Mouse (Mus musculus) kidney, adult 11 months (tissue): ENCODE measurements around the gene Kpna3.
A peak's percentile ranks its signal among the peaks of the same experiment; 100 is the strongest.
"Not testable (repeated sequence)": the region's sequence is repeated elsewhere in the genome, so short reads cannot be mapped to it uniquely, and the experiment has no call there.

ENCODE experiments used
- DNase-seq: peaks from one replicate; pipeline ENCODE4 v3.0.0; 2022

The Kpna3 gene

DNA sequence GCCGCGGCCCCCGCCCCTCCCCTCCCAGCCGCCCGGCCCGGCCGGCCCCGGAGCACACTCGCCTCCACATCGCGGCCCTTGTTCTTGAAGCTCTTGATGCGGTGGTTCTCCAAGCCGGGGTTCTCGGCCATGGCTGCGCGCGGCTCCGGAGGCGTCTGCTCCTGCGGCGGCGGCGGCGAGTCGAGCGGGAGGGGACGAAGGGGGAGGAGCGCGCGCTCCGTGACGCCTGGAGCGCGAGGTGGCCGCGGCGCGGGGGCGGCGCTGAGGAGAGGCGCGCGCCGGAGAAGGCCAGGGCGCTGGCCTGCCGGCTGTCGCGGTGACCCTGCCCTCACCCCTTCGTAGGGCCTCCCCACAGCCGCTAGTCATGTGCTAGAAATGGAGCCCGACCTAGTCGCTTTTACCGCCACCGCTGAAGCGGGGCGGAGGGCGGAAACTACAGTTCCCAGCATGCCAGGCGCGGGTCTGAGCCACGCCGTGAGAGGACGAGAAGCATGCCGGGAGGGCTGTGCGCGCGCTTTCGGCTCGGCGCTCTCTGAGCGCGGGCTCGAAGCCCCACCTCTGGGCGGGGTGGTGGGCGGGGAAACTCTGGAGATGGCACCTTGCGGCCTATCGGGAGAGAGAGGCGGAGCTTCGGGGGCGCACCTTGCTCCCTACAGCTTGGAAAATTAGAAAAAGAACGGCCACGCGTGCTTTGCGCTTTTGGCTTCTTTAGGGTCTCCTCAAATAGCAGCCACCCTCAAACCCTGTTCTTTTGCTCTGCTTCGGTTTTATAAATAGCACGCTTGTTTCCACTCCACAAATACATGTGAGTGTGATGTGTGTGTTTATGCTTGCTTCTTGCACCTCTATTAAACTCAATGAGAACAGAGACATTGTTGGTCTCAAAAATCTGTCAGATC lies at the start of gene Kpna3:
Kpna3 (minus strand) TSS at position 214 of the 899 bp plus-strand sequence.
- peak; percentile 99 for DNase-seq

DNA sequence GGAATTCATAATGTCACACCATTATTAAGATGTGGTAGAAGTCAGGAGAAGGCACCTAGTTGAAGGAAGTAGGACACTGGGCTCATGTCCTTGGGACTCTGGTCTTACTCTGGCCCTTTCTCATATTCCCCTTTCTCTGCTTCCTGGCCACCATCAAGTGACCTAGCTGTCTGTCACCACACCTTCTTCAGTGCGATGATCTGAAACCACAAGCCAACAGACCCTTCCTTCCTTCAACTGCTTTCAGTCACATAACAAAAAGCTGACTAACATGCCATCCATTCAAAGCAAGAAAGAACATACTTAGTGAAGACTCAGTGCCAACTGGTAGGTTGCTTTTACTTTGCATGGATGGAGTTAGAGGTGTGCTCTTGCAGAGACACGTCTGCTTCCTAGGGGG lies 20.7 kb upstream of the Kpna3 start:
- DNase-seq, result no peak

DNA sequence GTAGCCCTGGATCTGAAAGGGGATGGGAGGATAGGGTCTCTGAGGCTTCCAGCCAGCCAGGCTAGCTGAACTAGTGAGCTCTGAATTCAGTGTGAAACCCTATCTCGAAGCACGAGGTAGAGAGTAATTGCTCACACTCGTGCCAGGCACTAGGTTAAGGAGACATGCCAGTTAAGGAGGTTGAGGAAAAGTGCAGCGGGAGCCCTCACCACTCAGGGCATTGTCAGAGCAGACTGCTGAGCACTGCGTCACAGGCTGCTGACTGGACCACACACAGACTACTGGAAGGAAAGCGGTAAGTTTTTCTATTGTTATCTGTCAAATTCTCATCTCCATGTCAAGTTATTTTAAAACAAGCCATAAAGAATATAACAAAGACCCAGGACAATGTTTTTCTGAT lies 17.8 kb upstream of the Kpna3 start:
- no peak for DNase-seq

DNA sequence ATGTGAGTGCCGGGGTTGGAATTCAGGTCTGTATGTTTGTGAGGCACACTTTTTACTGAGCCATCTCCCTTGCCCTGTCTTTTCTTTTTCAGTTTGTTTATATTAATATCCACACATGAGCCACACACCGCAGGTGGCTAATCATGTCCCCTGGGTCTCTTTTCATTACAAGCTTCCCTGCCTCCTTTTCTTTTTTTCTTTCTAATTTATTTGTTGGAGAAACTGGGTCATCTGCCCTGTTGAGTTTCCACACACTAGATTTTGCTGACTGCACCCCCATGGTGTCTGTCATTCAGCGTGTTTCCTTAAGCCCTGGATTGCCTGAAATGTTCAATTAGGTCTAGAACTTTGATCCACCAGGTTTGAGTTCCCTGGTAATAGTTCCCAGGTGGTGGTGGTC lies 15.9 kb upstream of the Kpna3 start:
- DNase-seq, result no peak

DNA sequence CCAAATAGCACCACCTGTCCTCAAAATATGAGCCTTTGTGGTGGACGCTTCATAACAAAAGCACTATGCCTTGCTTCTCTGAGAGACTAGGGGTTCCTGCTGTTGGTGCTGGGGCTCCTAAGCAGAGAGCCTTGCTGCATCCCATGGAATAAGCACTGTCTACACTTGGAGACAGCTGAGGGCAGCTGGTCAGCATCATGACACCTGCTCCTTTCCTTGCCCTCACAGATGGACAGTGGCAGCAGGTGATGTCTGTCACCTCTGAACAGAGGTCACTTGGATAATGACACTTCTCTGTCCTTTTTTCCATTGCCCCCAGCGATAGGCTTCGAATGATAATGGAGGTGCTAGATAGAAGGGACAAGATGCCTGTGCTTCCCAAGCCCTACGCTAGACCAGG lies 13.4 kb upstream of the Kpna3 start:
- no peak for DNase-seq

GRCm38 (mm10) chr14:61452481-61452880 lies 12.8 kb upstream of the Kpna3 start:
- no peak for DNase-seq

GRCm38 (mm10) chr14:61447775-61448174 lies 8.1 kb upstream of the Kpna3 start:
- no peak for DNase-seq

GRCm38 (mm10) chr14:61439141-61439660 lies 473 bp downstream of the Kpna3 start:
- DNase-seq, result peak; percentile 43

DNA sequence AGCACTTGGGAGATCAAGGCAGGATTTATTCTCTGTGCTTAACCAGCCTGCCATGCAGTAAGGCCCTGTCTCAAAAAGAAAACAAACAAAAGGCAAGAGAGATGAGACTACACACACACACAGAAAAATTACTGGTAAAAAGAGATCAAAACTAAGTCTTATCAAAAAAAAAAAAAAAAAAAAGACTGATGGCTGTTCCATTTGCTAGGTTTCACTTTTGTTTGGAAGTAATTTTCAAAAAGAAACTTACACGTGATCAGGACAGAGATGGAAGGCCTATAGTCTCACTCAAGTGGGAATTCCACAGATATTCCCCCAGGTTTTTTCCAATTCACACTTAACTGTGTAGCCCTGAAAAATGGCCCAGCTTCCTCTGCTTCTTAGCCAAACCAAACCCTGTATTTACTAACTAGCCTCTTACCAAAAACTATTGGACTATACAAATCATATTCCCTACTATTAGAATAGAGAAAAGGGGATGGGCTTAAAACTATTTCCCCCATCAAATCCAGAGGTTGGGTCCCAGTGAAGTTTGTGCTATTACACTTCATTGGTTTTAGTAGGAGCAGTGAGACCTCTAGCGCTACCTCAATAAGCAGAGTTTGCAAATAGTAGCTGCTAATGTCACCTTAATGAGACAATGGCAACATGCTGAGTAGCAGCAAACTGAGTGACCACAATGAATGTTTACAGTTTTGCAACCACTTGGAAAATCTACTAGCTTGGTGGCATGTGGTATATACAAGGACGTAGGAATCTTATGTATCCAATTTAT lies 1.3 kb downstream of the Kpna3 start:
- no peak for DNase-seq

DNA sequence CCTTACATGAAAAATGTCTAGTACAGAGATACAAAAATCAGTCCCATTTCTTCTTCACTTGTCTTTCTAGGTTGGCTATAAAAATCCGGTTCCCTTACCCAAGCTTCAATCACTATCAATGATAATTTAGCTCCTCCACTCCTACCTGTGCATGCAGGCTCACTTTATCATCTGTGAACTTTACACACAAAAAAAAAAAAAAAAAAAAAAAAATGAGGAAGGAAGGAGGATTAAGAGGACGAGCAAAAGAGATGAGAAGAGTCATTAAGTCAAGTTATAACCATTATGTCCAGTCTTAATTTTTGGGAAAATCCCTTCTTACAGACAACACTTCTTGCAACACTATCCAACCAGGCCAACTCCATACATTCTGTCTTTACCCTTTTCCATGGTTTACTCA lies 2.8 kb downstream of the Kpna3 start:
- DNase-seq, result no peak

GRCm38 (mm10) chr14:61428126-61428787 lies 11.4 kb downstream of the Kpna3 start:
- no peak for DNase-seq

- not testable (repeated sequence) for DNase-seq
These were observed 12.6 kb downstream of the Kpna3 start for GRCm38 (mm10) chr14:61427095-61427494.

DNA sequence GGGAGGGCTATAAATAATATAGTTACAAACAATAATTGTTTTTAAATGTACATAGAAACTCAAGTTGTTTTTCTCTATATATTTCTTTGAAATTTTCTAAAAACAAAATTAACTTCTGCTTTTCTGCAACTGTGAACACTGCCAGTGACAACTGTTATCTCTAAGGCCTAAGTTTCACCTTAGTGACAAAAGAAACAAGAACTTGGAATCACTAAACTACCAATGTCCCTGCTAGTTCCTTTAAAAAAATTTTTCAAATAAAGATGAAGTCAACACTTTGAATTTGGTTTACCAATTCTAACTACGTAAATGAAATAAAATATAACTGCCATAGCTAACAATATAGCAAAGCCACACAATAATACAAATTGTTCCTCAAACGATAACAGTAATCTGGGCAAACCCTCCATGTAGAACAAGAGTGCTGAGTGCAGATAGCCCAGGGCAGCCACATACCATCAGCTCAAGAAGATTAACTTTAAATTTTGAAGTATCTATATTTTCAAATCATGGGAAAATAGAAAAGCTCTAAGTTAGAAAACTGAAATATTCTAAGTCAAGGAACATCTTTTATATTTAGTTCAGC lies 14.5 kb downstream of the Kpna3 start:
- no peak for DNase-seq

DNA sequence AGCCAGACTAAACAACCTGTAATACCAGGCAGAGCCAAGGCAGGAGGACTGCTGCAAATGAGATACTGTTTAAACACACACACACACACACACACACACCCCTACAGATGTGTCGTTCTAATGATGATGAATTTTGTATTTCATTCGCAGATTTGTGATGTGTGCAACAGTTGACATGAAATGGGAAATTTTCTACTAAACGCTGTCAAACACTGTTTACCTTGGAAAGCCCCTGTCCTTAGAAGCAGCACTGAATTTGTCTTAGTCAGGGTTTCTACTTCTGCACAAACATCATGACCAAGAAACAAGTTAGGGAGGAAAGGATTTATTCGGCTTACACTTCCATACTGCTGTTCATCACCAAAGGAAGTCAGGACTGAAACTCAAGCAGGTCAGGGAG lies 24.0 kb downstream of the Kpna3 start:
- no peak for DNase-seq

DNA sequence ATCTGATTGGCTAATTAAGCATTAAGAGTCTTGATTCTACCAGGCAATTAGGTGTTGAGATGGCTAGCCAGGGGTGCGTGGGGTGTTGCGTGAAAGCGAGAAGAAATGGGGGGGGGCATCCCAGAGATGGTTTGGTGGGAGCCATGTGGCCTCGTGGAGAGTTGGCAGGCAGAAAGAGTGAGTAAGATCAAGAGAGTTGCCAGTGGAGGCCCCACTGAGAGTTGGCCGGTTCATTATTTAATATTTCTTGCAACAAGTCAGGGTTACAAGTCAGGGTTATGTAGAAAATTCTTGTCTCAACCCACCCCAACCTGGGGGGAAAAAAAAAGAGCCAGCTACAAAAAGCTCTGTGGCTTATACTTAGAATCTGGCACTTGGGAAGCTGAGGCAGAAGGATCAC lies 24.4 kb downstream of the Kpna3 start:
- DNase-seq, result no peak

DNA sequence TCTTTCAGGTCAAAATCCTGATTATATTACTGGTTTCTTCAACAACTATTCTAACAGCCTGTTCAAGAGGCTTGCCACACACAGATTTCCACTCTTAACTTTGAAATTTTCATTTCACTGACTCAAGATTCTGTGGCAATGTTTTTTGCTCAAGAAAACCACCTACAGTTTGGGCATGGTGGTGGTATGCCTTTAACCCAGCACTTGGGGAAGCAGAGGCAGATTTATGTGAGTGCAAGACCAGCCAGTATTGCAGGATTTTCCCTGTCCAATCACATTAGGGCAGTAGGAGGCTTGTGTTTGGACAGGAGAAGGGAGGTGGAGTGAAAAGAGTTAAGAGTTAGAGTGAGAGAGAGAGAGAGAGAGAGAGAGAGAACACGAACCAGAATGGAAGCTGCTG lies 24.9 kb downstream of the Kpna3 start:
- no peak for DNase-seq

- no peak for DNase-seq
These were observed 25.5 kb downstream of the Kpna3 start for GRCm38 (mm10) chr14:61414199-61414598.

- DNase-seq, result no peak
These were observed 26.0 kb downstream of the Kpna3 start for GRCm38 (mm10) chr14:61413686-61414085.

- DNase-seq, result no peak
These were observed 29.7 kb downstream of the Kpna3 start for GRCm38 (mm10) chr14:61410020-61410419.

DNA sequence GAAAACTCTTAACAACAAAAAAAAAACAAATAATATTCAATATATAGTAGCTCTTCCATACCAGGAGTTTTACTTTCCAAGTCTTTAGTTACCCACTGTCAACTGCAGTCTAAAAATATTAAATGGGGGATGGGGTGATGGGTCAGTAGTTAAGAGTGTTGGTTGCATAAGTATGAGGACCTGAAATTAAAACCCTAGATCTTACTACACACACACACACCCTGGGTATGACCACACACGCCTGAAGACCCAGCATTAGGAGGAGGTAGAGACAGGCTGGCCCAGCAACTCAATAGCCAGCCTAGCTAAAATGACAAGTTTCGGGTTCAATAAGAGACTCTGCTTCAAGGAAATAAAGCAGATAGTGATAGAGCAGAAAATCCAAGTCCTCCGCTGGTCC lies 32.6 kb downstream of the Kpna3 start:
- DNase-seq, result no peak

DNA sequence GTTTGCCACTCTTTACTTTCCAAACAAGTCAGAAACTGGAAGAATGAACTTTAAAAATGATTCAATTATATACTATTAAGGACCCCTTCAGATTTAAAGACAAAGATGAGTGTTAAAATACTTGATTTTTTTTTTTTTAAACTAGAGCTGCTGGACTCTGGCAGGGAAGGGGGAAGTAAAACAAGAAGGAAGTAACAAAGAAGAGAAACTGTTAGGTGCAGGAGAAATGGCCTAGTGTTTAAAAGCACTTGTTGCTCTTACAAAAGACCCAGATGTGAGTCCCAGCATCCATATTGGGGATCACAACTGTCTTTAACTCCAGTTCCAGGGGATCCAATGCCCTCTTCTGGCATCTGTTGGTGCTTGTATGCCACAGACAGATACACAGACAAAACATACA lies 33.9 kb downstream of the Kpna3 start:
- no peak for DNase-seq

GRCm38 (mm10) chr14:61404941-61405340 lies 34.7 kb downstream of the Kpna3 start:
- no peak for DNase-seq

DNA sequence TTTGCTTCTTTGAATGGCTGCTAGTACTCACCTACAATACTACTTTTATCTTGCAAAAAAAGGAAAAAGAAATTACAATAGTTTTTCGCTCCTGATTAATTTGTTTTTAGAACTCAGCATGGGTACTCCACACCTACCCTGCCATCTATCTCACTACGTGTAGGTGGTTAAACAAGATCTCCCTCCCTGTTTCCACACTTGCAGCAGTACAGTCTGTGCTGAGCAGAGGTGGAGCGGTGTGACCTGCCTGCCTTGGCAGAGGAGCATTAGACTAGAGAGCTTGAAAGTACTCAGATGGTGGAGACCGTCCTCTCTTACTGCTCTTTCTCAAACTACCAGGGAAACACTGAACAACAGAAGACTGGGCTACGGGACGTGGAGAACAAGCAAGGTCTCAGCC lies 44.9 kb downstream of the Kpna3 start:
- DNase-seq, result no peak
